Comparison of ENCODE assay signal across 10 mouse cellular contexts in genomic region chr19:40488853-40489454, GRCm38 (mm10). TPM values are rescaled to one million over a fixed set of nuclear protein-coding genes. Genes with fewer than 3 reads are reported as not detected.
A peak's percentile ranks its signal among the peaks of the same experiment; 100 is the strongest.
DNase-seq lines count a peak whose midpoint lies in the region; ATAC-seq and TF ChIP-seq lines count a peak whose summit lies in the region.
"Had no signal": no experiment of that assay in that cellular context is flagged by ENCODE, and none has a peak within 500 bp of the region (broad histone marks: within the 10 kb centered on the region; RNA-seq: fewer than 3 reads in every experiment).

No protein-coding gene starts in this region.

- no peak for TF ChIP-seq CTCF in MEL (IDR thresholded peaks at IDR 0.05 in 2 of 3, conservative IDR thresholded peaks at IDR 0.05 in 1 of 3; ENCODE audit: control insufficient read depth in 1 of 3, insufficient read depth in 1 of 3, low read depth in 2 of 3, low read length in 3 of 3, poor library complexity in 1 of 3, severe bottlenecking in 1 of 3)

- H3K4me3 ChIP-seq in hindbrain, embryonic 10.5 days: no peak overlapping the region
- no peak overlapping the region for H3K4me3 ChIP-seq in hindbrain, embryonic 14.5 days (replicated peaks; ENCODE audit: low read length)
- no peak overlapping the region for H3K4me3 ChIP-seq in MEL (ENCODE audit: control insufficient read depth in 1 of 2, insufficient read depth in 1 of 2, low read depth in 2 of 2, low read length in 2 of 2)
- H3K4me3 ChIP-seq in intestine, embryonic 15.5 days (replicated peaks): no peak overlapping the region

- peak overlapping the region; percentile 50; the same call in 1 of the 2 replicates for H3K27ac ChIP-seq in hindbrain, embryonic 10.5 days
- H3K27ac ChIP-seq in hindbrain, embryonic 14.5 days: no peak overlapping the region
- H3K27ac ChIP-seq in MEL (ENCODE audit: control insufficient read depth, low read depth, low read length): no peak overlapping the region
- H3K27ac ChIP-seq in intestine, embryonic 15.5 days: peak overlapping the region; percentile 9; the same call in 1 of the 2 replicates

- WGBS in hindbrain, embryonic 10.5 days: 78% methylated on average over 8 of the region's 8 CpGs
- 69% methylated on average over 8 of the region's 8 CpGs for WGBS in hindbrain, embryonic 14.5 days
- 70% methylated on average over 8 of the region's 8 CpGs for WGBS in intestine, embryonic 15.5 days

- TF ChIP-seq EP300 in MEL (IDR thresholded peaks at IDR 0.05; ENCODE audit: low read depth in 1 of 2, low read length in 2 of 2): no peak

- TF ChIP-seq POLR2A in MEL (IDR thresholded peaks at IDR 0.05; ENCODE audit: control insufficient read depth in 1 of 2, insufficient read depth in 1 of 2, low read depth in 1 of 2, low read length in 2 of 2, poor library complexity in 1 of 2): no peak

- TF ChIP-seq RAD21 in MEL (IDR thresholded peaks at IDR 0.05; ENCODE audit: low read depth, low read length): no peak

- H3K27me3 ChIP-seq in hindbrain, embryonic 10.5 days (ENCODE audit: insufficient read depth, poor library complexity, severe bottlenecking): no peaks in the 10 kb centered on the region
- H3K27me3 ChIP-seq in hindbrain, embryonic 14.5 days (ENCODE audit: control insufficient read depth, insufficient read depth, low read length): no peaks in the 10 kb centered on the region
- no peaks in the 10 kb centered on the region for H3K27me3 ChIP-seq in MEL (ENCODE audit: control insufficient read depth in 1 of 2, insufficient read depth in 2 of 2, low read length in 2 of 2)
- no peaks in the 10 kb centered on the region for H3K27me3 ChIP-seq in intestine, embryonic 15.5 days (replicated peaks)
- H3K27me3 ChIP-seq: CH12.LX had no signal

- peaks cover 49% of the 10 kb centered on the region for H3K4me1 ChIP-seq in hindbrain, embryonic 10.5 days (replicated peaks)
- peaks cover 44% of the 10 kb centered on the region for H3K4me1 ChIP-seq in hindbrain, embryonic 14.5 days (replicated peaks; ENCODE audit: control insufficient read depth, insufficient read depth, low read length)
- H3K4me1 ChIP-seq in MEL (ENCODE audit: control insufficient read depth in 1 of 2, insufficient read depth in 2 of 2, low read length in 2 of 2): peaks cover 0 to 6% of the 10 kb centered on the region in 2 experiments; a peak in 3 of 4 replicates
- peaks cover 44% of the 10 kb centered on the region for H3K4me1 ChIP-seq in intestine, embryonic 15.5 days (replicated peaks)

- H3K9me3 ChIP-seq in hindbrain, embryonic 10.5 days: no peaks in the 10 kb centered on the region
- no peaks in the 10 kb centered on the region for H3K9me3 ChIP-seq in hindbrain, embryonic 14.5 days (ENCODE audit: control insufficient read depth, low read length)
- H3K9me3 ChIP-seq in MEL (replicated peaks; ENCODE audit: insufficient read depth, low read length): no peaks in the 10 kb centered on the region
- no peaks in the 10 kb centered on the region for H3K9me3 ChIP-seq in intestine, embryonic 15.5 days

- no peak overlapping the region for H3K4me2 ChIP-seq in hindbrain, embryonic 14.5 days (replicated peaks)
- H3K4me2 ChIP-seq in intestine, embryonic 15.5 days (replicated peaks): no peak overlapping the region

- DNase-seq in hindbrain, embryonic 10.5 days (ENCODE audit: low spot score): no peak
- DNase-seq in hindbrain, embryonic 14.5 days (ENCODE audit: low spot score): no peak
- peak; percentile 22 for DNase-seq in MEL (ENCODE audit: low read depth, low spot score)
- DNase-seq in frontal cortex, postnatal 14 days (ENCODE audit: low spot score in 2 of 2): no peak
- no peak for DNase-seq in left cerebral cortex, adult 18-20 months (ENCODE audit: low spot score in 2 of 2)
- DNase-seq in ovary, adult 18-20 months (ENCODE audit: low spot score): no peak
- DNase-seq: cerebellum, adult 8-10 months had no signal

- peaks cover 3% of the 10 kb centered on the region; the same call in 1 of the 2 replicates for H3K36me3 ChIP-seq in hindbrain, embryonic 10.5 days
- H3K36me3 ChIP-seq in hindbrain, embryonic 14.5 days (replicated peaks; ENCODE audit: control insufficient read depth, insufficient read depth): no peaks in the 10 kb centered on the region
- H3K36me3 ChIP-seq in MEL (ENCODE audit: control insufficient read depth in 1 of 2, insufficient read depth in 2 of 2, low read length in 2 of 2): no peaks in the 10 kb centered on the region
- H3K36me3 ChIP-seq in intestine, embryonic 15.5 days: no peaks in the 10 kb centered on the region

- no peaks in the 10 kb centered on the region for H3K79me2 ChIP-seq in MEL (ENCODE audit: control insufficient read depth, insufficient read depth, low read length, poor library complexity)

- ATAC-seq in hindbrain, embryonic 14.5 days (ENCODE audit: low FRiP score): no peak
- ATAC-seq in intestine, embryonic 15.5 days: no peak
- ATAC-seq in megakaryocyte progenitor cell, adult 5-6 weeks (replicated peaks; ENCODE audit: poor library complexity): peak; percentile 69

- no peak overlapping the region for H3K9ac ChIP-seq in hindbrain, embryonic 14.5 days
- no peak overlapping the region for H3K9ac ChIP-seq in MEL (ENCODE audit: control insufficient read depth, low read depth, low read length, poor library complexity, severe bottlenecking)
- H3K9ac ChIP-seq in intestine, embryonic 15.5 days: no peak overlapping the region

TF ChIP-seq in MEL, 35 proteins besides CTCF, POLR2A, EP300 and RAD21:
- TF ChIP-seq TAL1 (IDR thresholded peaks at IDR 0.05; ENCODE audit: low read length) (peak; percentile 62), MAFK (IDR thresholded peaks at IDR 0.05; ENCODE audit: borderline replicate concordance, low read depth, low read length) (no peak), TBP (IDR thresholded peaks at IDR 0.05; ENCODE audit: low read depth, low read length) (no peak)

RNA-seq across cellular contexts. Expression of gene Sorbs1, which starts 24.6 kb away (rescaled TPM):
- polyA plus RNA-seq in hindbrain, embryonic 10.5 days (2016; fragmentation: Nextera tagmentation; extraction: Ambion mirVana): 64.2 and 74.4 TPM in 2 replicates
- 88.4 and 98.8 TPM in 2 replicates for polyA plus RNA-seq in hindbrain, embryonic 14.5 days (2014; fragmentation: Nextera tagmentation; extraction: Ambion mirVana)
- total RNA-seq in MEL (2012; rRNA removed): 1.3 and 2.2 TPM in 2 replicates
- 1 to 10 TPM in 1 of 2 experiments, not detected in 1; 5.3 TPM for polyA plus RNA-seq in MEL (2012; ENCODE audit: insufficient read depth in 1 of 2, insufficient read length in 2 of 2, low read depth in 1 of 2, low replicate concordance in 2 of 2, missing spikeins in 1 of 2)
- polyA plus RNA-seq in intestine, embryonic 15.5 days (2015; fragmentation: Nextera tagmentation; extraction: Ambion mirVana): 72.1 and 76.3 TPM in 2 replicates
- 2.5 and 3.3 TPM in 2 replicates for total RNA-seq in megakaryocyte progenitor cell, adult 5-6 weeks (2015)
- total RNA-seq in megakaryocyte progenitor cell, adult 5-6 weeks (2017): 0.42 and 8.7 TPM in 2 replicates
- 100 to 1,000 TPM; 144 to 149 TPM for total RNA-seq in left cerebral cortex, adult 18-20 months (2021)

Comparison
In these comparisons a context has a peak if more than half of its experiments do, and no peak if none do; other contexts are left out.
1. H3K27ac ChIP-seq: peak in hindbrain, embryonic 10.5 days (single experiment) and intestine, embryonic 15.5 days (single experiment); none in hindbrain, embryonic 14.5 days (single experiment) and MEL (single experiment).
2. RNA of gene Sorbs1, which starts 24.6 kb away (polyA plus RNA-seq): 88.4 to 98.8 TPM in hindbrain, embryonic 14.5 days, 64.2 to 74.4 TPM in hindbrain, embryonic 10.5 days and 72.1 to 76.3 TPM in intestine, embryonic 15.5 days; 5.3 TPM in MEL; every median in the first group is over 10 times any median in the second.